Mouse (Mus musculus) erythroblast, embryonic 14.5 days (primary cell): ENCODE data around the gene Gm17657. TPM values are rescaled to one million over a fixed set of nuclear protein-coding genes. Genes with fewer than 3 reads are reported as not detected.

Experiments
- H3K27me3 ChIP-seq: 2 replicates; pipeline ENCODE4 v1.6.1; 2012; ENCODE audit warnings: inconsistent platforms; ENCODE audit not compliant: control insufficient read depth
- H3K36me3 ChIP-seq: 2 replicates; pipeline ENCODE4 v1.6.1; 2012; ENCODE audit warnings: mild to moderate bottlenecking, inconsistent platforms; ENCODE audit not compliant: control insufficient read depth
- H3K4me1 ChIP-seq: 2 replicates; pipeline ENCODE4 v1.6.1; 2012; ENCODE audit warnings: inconsistent platforms; ENCODE audit not compliant: control insufficient read depth
- H3K4me3 ChIP-seq: replicated peaks from 2 replicates; pipeline ENCODE3; 2012; ENCODE audit warnings: moderate library complexity, mild to moderate bottlenecking, inconsistent platforms
- H3K9me3 ChIP-seq: 2 replicates; pipeline ENCODE4 v1.6.1; 2012; ENCODE audit warnings: low read length, inconsistent platforms, mixed read lengths; ENCODE audit not compliant: control insufficient read depth
- GATA1 ChIP-seq: IDR thresholded peaks from 2 replicates; pipeline ENCODE4 v1.6.1; 2012; ENCODE audit warnings: low read length, inconsistent platforms, mixed read lengths
- TAL1 ChIP-seq: IDR thresholded peaks from 3 replicates; pipeline ENCODE4 v1.6.1; 2012; ENCODE audit warnings: low read length, inconsistent platforms, mixed read lengths
- polyA plus RNA-seq: library from polyadenylated mRNA; stranded (reverse); fragments of >175 nt; gene quantifications from 2 replicates; pipeline ENCODE4 v1.2.3, GENCODE M21; 2012

Gene Gm17657
- not detected in 2 replicates for polyA plus RNA-seq

- H3K9me3 ChIP-seq: peaks cover 3% of the 10 kb centered on the region
- no peak for TF ChIP-seq TAL1
- no peak for TF ChIP-seq GATA1
Observed at GRCm38 (mm10) chr17:29549543-29550428, at the start of gene Gm17657, which contains the start of gene Tbc1d22b. Gene Gm17657, minus strand, starts transcription at chr17:29549638. Gene Tbc1d22b, plus strand, starts transcription at chr17:29549785.

GRCm38 (mm10) chr17:29599051-29599450 lies 49.6 kb upstream of the Gm17657 start:
- H3K9me3 ChIP-seq: no peaks in the 10 kb centered on the region

More at GRCm38 (mm10) chr17:29549543-29550428, at the start of gene Gm17657, which contains the start of gene Tbc1d22b:
- H3K4me3 ChIP-seq: peak within 1 kb of the TSS; percentile 93
- peaks cover 2% of the 10 kb centered on the region; the same call in 1 of the 2 replicates for H3K27me3 ChIP-seq
- peaks cover 30% of the 10 kb centered on the region for H3K4me1 ChIP-seq
- H3K36me3 ChIP-seq: no peaks in the 10 kb centered on the region

GRCm38 (mm10) chr17:29596771-29597132 lies 47.3 kb upstream of the Gm17657 start:
- Histone ChIP-seq H3K4me1 (no peaks in the 10 kb centered on the region), H3K9me3 (no peaks in the 10 kb centered on the region), H3K27me3 (no peaks in the 10 kb centered on the region), H3K36me3 (peaks cover 42% of the 10 kb centered on the region), H3K4me3 (no peak overlapping the region)
- TF ChIP-seq GATA1: no peak
- TF ChIP-seq TAL1: no peak

More at GRCm38 (mm10) chr17:29599051-29599450, 49.6 kb upstream of the Gm17657 start:
- TF ChIP-seq TAL1 (no peak), GATA1 (no peak)
- Histone ChIP-seq H3K4me3 (no peak overlapping the region), H3K36me3 (peaks cover 53% of the 10 kb centered on the region), H3K4me1 (peaks cover 1% of the 10 kb centered on the region), H3K27me3 (no peaks in the 10 kb centered on the region)

GRCm38 (mm10) chr17:29595891-29596770 lies 46.7 kb upstream of the Gm17657 start:
- H3K36me3 ChIP-seq: peaks cover 42% of the 10 kb centered on the region
- H3K4me1 ChIP-seq: no peaks in the 10 kb centered on the region
- H3K4me3 ChIP-seq: no peak overlapping the region
- H3K9me3 ChIP-seq: no peaks in the 10 kb centered on the region
- no peak for TF ChIP-seq GATA1
- TF ChIP-seq TAL1: no peak
- H3K27me3 ChIP-seq: no peaks in the 10 kb centered on the region

- Histone ChIP-seq H3K36me3 (peaks cover 3% of the 10 kb centered on the region), H3K9me3 (no peaks in the 10 kb centered on the region), H3K4me1 (peaks cover 1% of the 10 kb centered on the region; the same call in 1 of the 2 replicates), H3K27me3 (no peaks in the 10 kb centered on the region), H3K4me3 (no peak overlapping the region)
- TF ChIP-seq TAL1: no peak
- no peak for TF ChIP-seq GATA1
Observed at GRCm38 (mm10) chr17:29589221-29589898, 39.9 kb upstream of the Gm17657 start.

- Histone ChIP-seq H3K9me3 (no peaks in the 10 kb centered on the region), H3K27me3 (no peaks in the 10 kb centered on the region), H3K4me3 (no peak overlapping the region), H3K36me3 (peaks cover 15% of the 10 kb centered on the region), H3K4me1 (peaks cover 12% of the 10 kb centered on the region)
- TF ChIP-seq TAL1: no peak
- TF ChIP-seq GATA1: no peak
Observed at GRCm38 (mm10) chr17:29586921-29587320, 37.5 kb upstream of the Gm17657 start.

- peaks cover 23% of the 10 kb centered on the region for H3K36me3 ChIP-seq
- H3K27me3 ChIP-seq: no peaks in the 10 kb centered on the region
- peaks cover 16% of the 10 kb centered on the region for H3K4me1 ChIP-seq
- H3K9me3 ChIP-seq: no peaks in the 10 kb centered on the region
- no peak overlapping the region for H3K4me3 ChIP-seq
- TF ChIP-seq TAL1 (no peak), GATA1 (no peak)
Observed at GRCm38 (mm10) chr17:29585446-29585845, 36.0 kb upstream of the Gm17657 start.

- TF ChIP-seq GATA1: no peak
- no peak for TF ChIP-seq TAL1
- peaks cover 16% of the 10 kb centered on the region for H3K4me1 ChIP-seq
- H3K36me3 ChIP-seq: peaks cover 25% of the 10 kb centered on the region
- H3K4me3 ChIP-seq: no peak overlapping the region
- no peaks in the 10 kb centered on the region for H3K9me3 ChIP-seq
- H3K27me3 ChIP-seq: no peaks in the 10 kb centered on the region
Observed at GRCm38 (mm10) chr17:29584737-29585136, 35.3 kb upstream of the Gm17657 start.
